Mouse (Mus musculus) E14TG2a.4 (cell line): ENCODE results near the gene Sdccag8.

ENCODE experiments used
- CTCF ChIP-seq: conservative IDR thresholded peaks from 2 replicates; pipeline ENCODE4 v1.5.1; 2014; ENCODE audit warnings: low read length
- NANOG ChIP-seq: IDR thresholded peaks from 2 replicates; pipeline ENCODE4 v1.6.1; 2014; ENCODE audit warnings: borderline replicate concordance, low read length, mixed read lengths
- POU5F1 ChIP-seq: IDR thresholded peaks from 2 replicates; pipeline ENCODE4 v1.6.1; 2014; ENCODE audit warnings: low read length, borderline replicate concordance

DNA sequence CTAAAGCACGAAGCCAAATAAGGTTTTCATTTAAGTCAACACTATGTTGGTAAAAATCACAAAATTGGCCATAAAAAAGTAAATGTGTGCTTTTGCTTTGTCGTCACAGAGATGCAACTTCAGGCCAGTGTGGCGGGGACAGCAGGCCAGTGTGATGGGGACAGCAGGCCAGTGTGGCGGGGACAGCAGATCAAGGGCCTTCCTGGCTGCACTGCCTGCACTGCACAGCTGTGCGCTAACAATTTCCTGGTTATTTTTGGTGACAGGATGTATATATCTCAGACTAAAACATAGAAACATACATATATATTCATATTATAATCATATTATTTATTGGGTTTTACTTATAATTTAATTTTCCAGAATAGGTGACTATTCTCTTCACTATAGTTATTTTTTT lies 71.5 kb downstream of the Sdccag8 start:
- TF ChIP-seq CTCF, result no peak
- no peak for TF ChIP-seq NANOG
- no peak for TF ChIP-seq POU5F1
